In the genomic region with DNA sequence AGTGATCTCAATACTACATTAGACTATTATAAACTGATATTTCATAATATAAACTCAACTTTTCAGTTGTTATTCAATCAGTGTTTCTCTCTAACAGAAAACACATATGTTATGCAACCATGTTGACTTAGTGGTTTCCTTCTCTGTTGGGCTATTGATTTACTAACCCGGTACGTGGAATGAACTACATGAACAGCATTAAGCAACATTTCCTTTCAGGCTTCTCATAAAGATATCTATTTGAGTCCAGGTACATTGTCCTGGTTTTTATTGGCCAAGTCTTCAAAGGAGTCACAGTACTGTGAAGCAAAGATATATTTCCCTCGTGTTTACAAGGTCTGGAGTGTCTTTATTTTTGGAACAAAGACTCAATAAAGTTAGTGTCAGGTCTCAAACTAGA, we compare ENCODE assay signal across 25 mouse cellular contexts.
"Had no signal": no experiment of that assay in that cellular context is flagged by ENCODE, and none has a peak within 500 bp of the region (broad histone marks: within the 10 kb centered on the region; RNA-seq: fewer than 3 reads in every experiment).

No protein-coding gene starts in this region.

- H3K4me1 ChIP-seq: intestine, embryonic 15.5 days; limb, embryonic 12.5 days; limb, embryonic 15.5 days; midbrain, embryonic 12.5 days; midbrain, embryonic 15.5 days; neural tube, embryonic 12.5 days; neural tube, embryonic 15.5 days had no signal

- DNase-seq: kidney, adult 18-20 months; kidney, postnatal 25 days; layer of hippocampus, adult 9-11 months; layer of hippocampus, postnatal 36 days; left cerebral cortex, postnatal 4 days; lung, adult 2 months; lung, postnatal 14 days; right cerebral cortex, adult 18-20 months; right cerebral cortex, postnatal 14 days; right cerebral cortex, postnatal 4 days; thymus, adult 2 months; thymus, postnatal 14 days; thymus, postnatal 4 days had no signal

- H3K27me3 ChIP-seq: intestine, embryonic 15.5 days; limb, embryonic 12.5 days; limb, embryonic 15.5 days; midbrain, embryonic 12.5 days; midbrain, embryonic 15.5 days; neural tube, embryonic 12.5 days; neural tube, embryonic 15.5 days had no signal

- H3K9me3 ChIP-seq: intestine, embryonic 15.5 days; limb, embryonic 12.5 days; limb, embryonic 15.5 days; midbrain, embryonic 12.5 days; midbrain, embryonic 15.5 days; neural tube, embryonic 12.5 days; neural tube, embryonic 15.5 days had no signal

- H3K27ac ChIP-seq: intestine, embryonic 15.5 days; layer of hippocampus, adult 2 months; left cerebral cortex, adult 2 months; limb, embryonic 12.5 days; limb, embryonic 15.5 days; macrophage; midbrain, embryonic 12.5 days; midbrain, embryonic 15.5 days; neural tube, embryonic 12.5 days; neural tube, embryonic 15.5 days; stomach, postnatal 0 days had no signal

- ATAC-seq: hindbrain, embryonic 16.5 days; intestine, embryonic 15.5 days; midbrain, embryonic 15.5 days had no signal

- H3K36me3 ChIP-seq: intestine, embryonic 15.5 days; limb, embryonic 12.5 days; limb, embryonic 15.5 days; midbrain, embryonic 12.5 days; midbrain, embryonic 15.5 days; neural tube, embryonic 12.5 days; neural tube, embryonic 15.5 days had no signal

- H3K4me3 ChIP-seq: intestine, embryonic 15.5 days; layer of hippocampus, adult 2 months; left cerebral cortex, adult 2 months; limb, embryonic 12.5 days; limb, embryonic 15.5 days; midbrain, embryonic 12.5 days; midbrain, embryonic 15.5 days; neural tube, embryonic 12.5 days; neural tube, embryonic 15.5 days had no signal

- H3K9ac ChIP-seq: intestine, embryonic 15.5 days; limb, embryonic 12.5 days; limb, embryonic 15.5 days; midbrain, embryonic 12.5 days; midbrain, embryonic 15.5 days; neural tube, embryonic 12.5 days; neural tube, embryonic 15.5 days had no signal

- H3K4me2 ChIP-seq: intestine, embryonic 15.5 days; limb, embryonic 12.5 days; limb, embryonic 15.5 days; midbrain, embryonic 12.5 days; midbrain, embryonic 15.5 days; neural tube, embryonic 12.5 days; neural tube, embryonic 15.5 days had no signal
